Mouse (Mus musculus) hindbrain, postnatal 0 days (tissue): ENCODE results near the gene Myd88. TPM values are rescaled to one million over a fixed set of nuclear protein-coding genes. Genes with fewer than 3 reads are reported as not detected.

Source experiments
- ATAC-seq: fragments of 200-750 bp; cut with Nextera tagmentation; 2 replicates; pipeline ENCODE4 v1.8.0; 2017; ENCODE audit warnings: mild to moderate bottlenecking, moderate TSS enrichment, moderate library complexity
- DNase-seq: peaks from one replicate; pipeline ENCODE4 v3.0.0-alpha.2; 2015; ENCODE audit warnings: low spot score
- H3K27ac ChIP-seq: fragments of 300-500 bp; sonication (generic); 2 replicates; pipeline ENCODE4 v1.5.1; 2014; ENCODE audit warnings: mild to moderate bottlenecking
- H3K27me3 ChIP-seq: fragments of 300-500 bp; sonication (generic); 2 replicates; pipeline ENCODE4 v1.6.1; 2014; ENCODE audit warnings: low read length, mixed read lengths; ENCODE audit not compliant: insufficient read depth
- H3K36me3 ChIP-seq: fragments of 300-500 bp; sonication (generic); 2 replicates; pipeline ENCODE4 v1.6.1; 2014; ENCODE audit warnings: low read length, mixed read lengths; ENCODE audit not compliant: insufficient read depth
- H3K4me1 ChIP-seq: fragments of 300-500 bp; sonication (generic); 2 replicates; pipeline ENCODE4 v1.6.1; 2014; ENCODE audit warnings: antibody characterized with exemption, low read length, mixed read lengths; ENCODE audit not compliant: insufficient read depth
- H3K4me2 ChIP-seq: fragments of 300-500 bp; sonication (generic); 2 replicates; pipeline ENCODE4 v1.6.1; 2014; ENCODE audit warnings: low read depth, mild to moderate bottlenecking, low read length, moderate library complexity, mixed read lengths
- H3K4me3 ChIP-seq: fragments of 300-500 bp; sonication (generic); 2 replicates; pipeline ENCODE4 v1.5.1; 2014; ENCODE audit warnings: low read length
- H3K9ac ChIP-seq: fragments of 300-500 bp; sonication (generic); replicated peaks from 2 replicates; pipeline ENCODE4 v1.6.1; 2014; ENCODE audit warnings: mild to moderate bottlenecking, low read length, moderate library complexity, mixed read lengths
- H3K9me3 ChIP-seq: fragments of 300-500 bp; sonication (generic); 2 replicates; pipeline ENCODE4 v1.6.1; 2016; ENCODE audit warnings: low read length, mixed read lengths
- CTCF ChIP-seq: IDR thresholded peaks from 2 replicates; pipeline ENCODE4 v1.5.1; 2016; ENCODE audit warnings: antibody characterized with exemption, control low read depth, low read depth
- WGBS: fragments of 180-500 bp; shearing (Covaris S2); extraction: QIAGEN DNeasy Blood & Tissue Kit; methylation state at CpG from one replicate; pipeline ENCODE4 v1.1.7; 2014; 5-methylcytosine and 5-hydroxymethylcytosine counted together
- polyA plus RNA-seq: library from polyadenylated mRNA; unstranded; fragments of >200 nt; fragmentation: Nextera tagmentation; extraction: Ambion mirVana; gene quantifications from 2 replicates; pipeline ENCODE4 v1.2.1, GENCODE M21; 2015
- total RNA-seq: library from RNA; depleted of rRNA; stranded (reverse); fragments of >200 nt; gene quantifications from 2 replicates; pipeline ENCODE4 v1.2.3, GENCODE M21; 2014; rRNA removed

Myd88 gene
- 3.8 and 3.9 TPM in 2 replicates for total RNA-seq
- 5.2 and 6.1 TPM in 2 replicates for polyA plus RNA-seq

DNA sequence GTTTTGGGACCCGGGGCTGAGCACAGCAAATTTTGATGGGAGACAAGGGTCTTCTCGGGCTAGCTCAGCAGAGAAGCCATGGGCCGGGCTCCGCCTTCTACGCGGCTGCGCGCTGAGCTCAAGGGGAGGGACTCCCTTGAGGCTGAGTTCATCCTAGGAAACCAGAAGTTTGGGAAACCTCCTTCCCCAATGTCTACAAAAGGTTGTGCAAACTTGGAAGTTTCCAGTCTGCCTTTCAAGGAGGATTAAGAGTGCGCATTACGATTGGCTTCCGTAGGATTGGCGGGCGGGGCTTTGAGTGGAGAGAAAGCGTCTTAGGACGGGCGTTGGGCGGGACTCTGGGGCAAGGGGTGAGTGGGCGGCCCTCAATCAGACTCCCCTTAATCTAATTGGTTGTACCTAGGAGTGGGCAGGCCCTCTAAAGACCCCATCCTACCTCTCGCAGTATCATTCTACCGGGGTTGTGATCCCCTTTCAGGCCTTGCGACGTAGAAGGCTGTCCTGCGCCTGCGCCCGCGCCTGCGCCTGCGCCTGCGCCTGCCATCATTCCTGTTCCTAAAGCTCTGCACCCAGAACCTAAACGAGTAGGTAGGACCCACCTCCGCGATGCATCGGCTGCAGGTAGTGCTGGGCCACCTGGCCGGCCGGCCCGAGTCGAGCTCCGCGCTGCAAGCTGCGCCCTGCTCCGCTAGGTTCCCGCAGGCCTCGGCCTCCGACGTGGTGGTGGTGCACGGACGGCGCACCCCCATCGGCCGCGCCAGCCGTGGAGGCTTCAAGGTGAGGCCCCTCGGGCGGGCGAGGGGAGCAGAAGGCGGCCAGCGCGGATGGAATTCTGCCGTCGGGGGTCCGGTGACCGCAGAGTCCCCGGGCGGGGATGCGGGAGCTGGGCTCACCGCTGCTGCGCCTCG is at the start of gene Myd88:
Gene Myd88, minus strand, starts transcription at position 503 of the 908 bp plus-strand sequence.
- Histone ChIP-seq H3K4me1 (peaks cover 13% of the 10 kb centered on the region), H3K9me3 (no peaks in the 10 kb centered on the region), H3K36me3 (peaks cover 18% of the 10 kb centered on the region; the same call in 1 of the 2 replicates), H3K27ac (peak within 1 kb of the TSS; percentile 88), H3K4me2 (peak within 1 kb of the TSS; percentile 74), H3K9ac (peak within 1 kb of the TSS; percentile 64), H3K4me3 (peak within 1 kb of the TSS; percentile 64), H3K27me3 (no peaks in the 10 kb centered on the region)
- no peak for TF ChIP-seq CTCF
- WGBS = under 1% methylated on average over 68 of the region's 68 CpGs
- ATAC-seq (peak; percentile 98), DNase-seq (peak; percentile 94)

DNA sequence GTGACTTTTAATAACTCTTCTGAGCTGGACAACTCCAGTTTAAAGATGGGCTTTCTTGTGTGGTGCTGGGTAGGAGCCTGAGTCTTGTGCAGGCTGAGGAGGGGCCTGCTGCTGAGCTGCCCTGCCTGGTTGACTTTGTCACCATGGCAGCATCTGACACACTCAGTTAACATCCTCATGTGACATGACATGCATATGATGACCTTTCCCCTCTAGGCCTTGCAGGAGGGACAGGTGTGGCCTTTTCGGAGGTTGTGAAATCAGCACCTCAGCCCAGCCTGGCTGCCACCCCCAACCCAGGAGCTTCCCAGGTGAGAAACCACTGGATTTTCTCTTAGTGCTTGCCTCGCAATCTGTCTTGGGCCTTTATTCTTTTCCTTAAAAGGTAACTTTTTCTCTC is 49.0 kb upstream of the Myd88 start:
- Histone ChIP-seq H3K9ac (no peak overlapping the region), H3K36me3 (no peaks in the 10 kb centered on the region), H3K4me3 (no peak overlapping the region), H3K27me3 (no peaks in the 10 kb centered on the region), H3K9me3 (no peaks in the 10 kb centered on the region), H3K4me2 (no peak overlapping the region), H3K4me1 (no peaks in the 10 kb centered on the region), H3K27ac (no peak overlapping the region)
- TF ChIP-seq CTCF = no peak
- DNase-seq (no peak), ATAC-seq (no peak)
- 97% methylated on average over 2 of the region's 2 CpGs for WGBS

DNA sequence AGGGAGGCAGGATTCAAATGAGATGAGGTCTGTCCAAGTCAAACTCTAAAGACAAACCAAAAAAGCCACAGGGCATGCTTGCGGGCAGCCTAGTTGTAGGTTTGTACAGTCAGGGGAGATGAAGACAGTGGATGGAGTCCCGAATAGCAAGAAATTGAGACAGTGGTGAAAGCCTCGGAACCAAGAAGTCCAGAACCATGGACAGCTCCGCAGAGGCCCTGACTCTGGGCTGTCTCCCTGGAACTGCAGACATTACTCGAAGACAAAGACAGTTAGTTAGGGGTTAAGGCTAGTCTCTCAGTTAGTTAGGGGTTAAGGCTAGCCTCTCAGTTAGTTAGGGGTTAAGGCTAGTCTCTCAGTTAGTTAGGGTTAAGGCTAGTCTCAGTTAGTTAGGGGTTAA is 47.7 kb upstream of the Myd88 start:
- DNase-seq = no peak
- WGBS = 66% methylated on average over 5 of the region's 5 CpGs

DNA sequence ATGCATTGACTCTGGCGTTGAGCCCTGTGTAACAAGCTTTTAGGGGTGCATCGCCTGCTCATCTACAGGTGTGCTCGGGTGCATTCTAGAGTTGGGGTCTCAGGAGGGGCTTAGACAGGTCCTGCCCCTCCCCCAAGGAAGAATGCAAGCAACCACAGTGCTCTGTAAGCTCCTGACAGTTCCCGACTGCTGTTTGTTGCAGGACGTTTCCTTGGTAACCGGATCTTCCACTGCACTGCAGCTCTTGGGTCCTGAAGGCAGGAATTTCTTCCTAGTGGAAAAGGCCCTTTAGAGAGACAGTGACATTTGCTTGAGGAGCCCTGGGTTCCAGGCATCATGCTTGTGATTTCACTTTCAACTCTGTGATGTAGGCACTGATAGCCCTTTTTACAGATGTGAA is 41.4 kb upstream of the Myd88 start:
- no peak overlapping the region; the same call in 1 of the 2 replicates for H3K27ac ChIP-seq
- H3K9ac ChIP-seq = no peak overlapping the region
- no peaks in the 10 kb centered on the region for H3K36me3 ChIP-seq
- H3K9me3 ChIP-seq = no peaks in the 10 kb centered on the region
- no peak overlapping the region for H3K4me3 ChIP-seq
- H3K4me1 ChIP-seq = no peaks in the 10 kb centered on the region
- H3K27me3 ChIP-seq = no peaks in the 10 kb centered on the region
- H3K4me2 ChIP-seq = no peak overlapping the region
- 0 out of 2 replicates have a peak, but pooled peaks have one; percentile 32 for ATAC-seq
- TF ChIP-seq CTCF = no peak
- peak; percentile 32 for DNase-seq
- whole genome bisulfite sequencing = 59% methylated on average over 6 of the region's 6 CpGs

More for the DNA sequence above, 47.7 kb upstream of the Myd88 start:
- Histone ChIP-seq H3K36me3 (no peaks in the 10 kb centered on the region), H3K4me2 (no peak overlapping the region), H3K27ac (no peak overlapping the region), H3K4me1 (no peaks in the 10 kb centered on the region), H3K27me3 (no peaks in the 10 kb centered on the region), H3K9me3 (no peaks in the 10 kb centered on the region), H3K9ac (no peak overlapping the region), H3K4me3 (no peak overlapping the region)
- ATAC-seq = no peak
- TF ChIP-seq CTCF = no peak

DNA sequence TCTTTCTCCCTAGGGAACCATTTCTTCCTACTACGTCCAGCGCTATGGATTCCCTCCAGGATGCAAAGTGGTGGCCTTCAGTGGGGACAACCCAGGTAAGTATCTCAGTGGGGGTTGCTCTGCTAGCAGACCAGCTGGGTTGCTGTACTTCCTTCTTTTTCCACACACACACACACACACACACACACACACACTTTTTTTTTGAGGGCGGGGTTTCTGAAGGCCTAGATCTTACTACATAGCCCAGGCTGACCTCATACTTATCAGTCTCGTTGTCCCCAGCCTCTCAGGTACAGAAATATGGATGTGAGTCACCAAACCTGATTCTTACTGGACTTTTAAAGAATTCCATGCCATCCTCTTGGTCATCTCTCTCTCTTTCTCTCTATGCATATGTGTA is 37.0 kb upstream of the Myd88 start:
- no peaks in the 10 kb centered on the region for H3K4me1 ChIP-seq
- H3K4me2 ChIP-seq = no peak overlapping the region
- H3K27ac ChIP-seq = no peak overlapping the region
- H3K9me3 ChIP-seq = no peaks in the 10 kb centered on the region
- no peaks in the 10 kb centered on the region for H3K27me3 ChIP-seq
- H3K9ac ChIP-seq = no peak overlapping the region
- ATAC-seq (no peak), DNase-seq (no peak)
- TF ChIP-seq CTCF = no peak
- H3K4me3 ChIP-seq = no peak overlapping the region
- no peaks in the 10 kb centered on the region for H3K36me3 ChIP-seq
- 94% methylated on average over 4 of the region's 4 CpGs for WGBS

DNA sequence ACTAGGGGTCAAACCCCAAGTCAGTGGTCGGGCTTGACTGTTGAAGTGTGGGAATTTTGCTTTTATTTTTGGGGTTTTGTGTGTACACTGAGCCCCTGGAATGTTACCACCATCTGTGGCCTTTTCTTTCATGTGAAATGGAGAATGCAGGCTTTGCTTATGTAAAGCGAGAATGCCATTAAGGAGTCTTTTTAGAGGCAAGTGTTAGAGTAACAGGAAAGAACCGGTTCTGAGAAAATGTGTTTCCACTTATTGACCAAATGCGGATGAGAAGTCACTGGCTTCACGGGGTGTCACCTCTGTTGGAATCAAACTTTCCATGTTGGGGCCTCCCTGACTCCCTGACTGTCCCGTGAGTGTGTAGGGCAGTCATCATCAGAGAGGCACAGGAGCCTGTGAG is 34.3 kb upstream of the Myd88 start:
- H3K4me3 ChIP-seq = no peak overlapping the region
- H3K9ac ChIP-seq = no peak overlapping the region
- H3K4me2 ChIP-seq = no peak overlapping the region
- no peaks in the 10 kb centered on the region for H3K4me1 ChIP-seq
- TF ChIP-seq CTCF = no peak
- no peaks in the 10 kb centered on the region for H3K27me3 ChIP-seq
- H3K27ac ChIP-seq = no peak overlapping the region
- H3K9me3 ChIP-seq = no peaks in the 10 kb centered on the region
- ATAC-seq (no peak), DNase-seq (no peak)
- 68% methylated on average over 6 of the region's 6 CpGs for WGBS
- no peaks in the 10 kb centered on the region for H3K36me3 ChIP-seq

DNA sequence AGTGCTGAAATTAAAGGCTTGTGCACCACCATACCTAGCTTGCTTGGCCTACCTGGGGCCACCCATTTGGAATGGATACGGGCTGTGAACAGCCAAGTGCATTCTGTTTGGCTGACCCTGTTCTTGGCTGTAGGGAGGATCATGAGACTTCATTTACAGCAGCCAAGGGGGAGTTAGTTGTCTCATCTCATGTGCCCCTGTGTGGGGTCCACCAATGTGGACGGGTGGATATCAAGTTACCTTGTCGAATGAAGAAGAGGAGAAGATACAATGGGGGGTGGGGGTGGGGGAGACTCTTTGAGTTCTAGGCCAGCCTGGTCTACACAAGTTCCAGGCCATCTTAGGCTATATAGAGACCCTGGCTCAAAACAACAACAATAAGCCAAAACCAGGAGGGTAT is 33.8 kb upstream of the Myd88 start:
- Histone ChIP-seq H3K27ac (no peak overlapping the region), H3K27me3 (no peaks in the 10 kb centered on the region), H3K36me3 (no peaks in the 10 kb centered on the region), H3K4me3 (no peak overlapping the region), H3K9ac (no peak overlapping the region), H3K4me2 (no peak overlapping the region), H3K9me3 (no peaks in the 10 kb centered on the region), H3K4me1 (no peaks in the 10 kb centered on the region)
- WGBS = 77% methylated on average over 3 of the region's 3 CpGs
- no peak for DNase-seq
- ATAC-seq = no peak
- no peak for TF ChIP-seq CTCF
